Mouse (Mus musculus) myocyte (in vitro differentiated cells): Measurements from ENCODE around the gene Krt4.

ENCODE experiments used
- E2F4 ChIP-seq: IDR thresholded peaks from one replicate; pipeline ENCODE4 v1.6.1; 2011; ENCODE audit warnings: mild to moderate bottlenecking, control low read depth, moderate library complexity; ENCODE audit not compliant: insufficient read depth
- MAX ChIP-seq: IDR thresholded peaks from one replicate; pipeline ENCODE4 v1.6.1; 2011; ENCODE audit warnings: low read depth, mild to moderate bottlenecking, control low read depth
- MYOG ChIP-seq, 3 experiments: IDR thresholded peaks; one replicate each; pipeline ENCODE4 v1.6.1; 2011; ENCODE audit warnings: control low read depth in 2 of 3, low read depth in 2 of 3, mild to moderate bottlenecking in 2 of 3; ENCODE audit not compliant: insufficient read length in 2 of 3, control insufficient read depth in 1 of 3, insufficient read depth in 1 of 3
- POLR2A ChIP-seq: IDR thresholded peaks from one replicate; pipeline ENCODE4 v1.6.1; 2011; ENCODE audit warnings: low read depth, mild to moderate bottlenecking, control low read depth, moderate library complexity; ENCODE audit not compliant: insufficient read length
- POLR2AphosphoS2 ChIP-seq: IDR thresholded peaks from one replicate; pipeline ENCODE4 v1.6.1; 2011; ENCODE audit warnings: low read depth, control low read depth; ENCODE audit not compliant: insufficient read length
- TCF3 ChIP-seq: IDR thresholded peaks from one replicate; pipeline ENCODE4 v1.6.1; 2011; ENCODE audit warnings: low read depth, control low read depth; ENCODE audit not compliant: insufficient read length

- TF ChIP-seq MAX (no peak), POLR2A (no peak), E2F4 (no peak), TCF3 (no peak), POLR2AphosphoS2 (no peak), MYOG (IDR thresholded peaks at IDR 0.05; ENCODE audit: control insufficient read depth in 1 of 3, insufficient read depth in 1 of 3, insufficient read length in 2 of 3, low read depth in 2 of 3) (no peak)
Measured at GRCm38 (mm10) chr15:101869431-101869830, 55.1 kb downstream of the Krt4 start, which contains the start of gene Krt77.
